Mouse (Mus musculus) thymus, adult 2 months (tissue): ENCODE measurements at regions not wholly inside any gene's neighbourhood (a gene's known extent, or its start where the extent isn't known, plus 50 kb on each side); places are given as distances from the start of the nearest gene placed in this dataset.

Experiments used
- CTCF ChIP-seq: fragments of 200-500 bp; IDR thresholded peaks from 2 replicates; pipeline ENCODE4 v1.5.1; 2012; ENCODE audit warnings: mild to moderate bottlenecking, control low read depth, low read length, moderate library complexity, borderline replicate concordance; ENCODE audit not compliant: control insufficient read depth, poor library complexity, insufficient read depth; ENCODE audit errors: extremely low read depth
- POLR2A ChIP-seq: fragments of 200-500 bp; IDR thresholded peaks from 2 replicates; pipeline ENCODE4 v1.6.1; 2012; ENCODE audit warnings: mild to moderate bottlenecking, low read length, control low read depth, moderate library complexity; ENCODE audit not compliant: control insufficient read depth, poor library complexity, insufficient read depth; ENCODE audit errors: extremely low read depth

DNA sequence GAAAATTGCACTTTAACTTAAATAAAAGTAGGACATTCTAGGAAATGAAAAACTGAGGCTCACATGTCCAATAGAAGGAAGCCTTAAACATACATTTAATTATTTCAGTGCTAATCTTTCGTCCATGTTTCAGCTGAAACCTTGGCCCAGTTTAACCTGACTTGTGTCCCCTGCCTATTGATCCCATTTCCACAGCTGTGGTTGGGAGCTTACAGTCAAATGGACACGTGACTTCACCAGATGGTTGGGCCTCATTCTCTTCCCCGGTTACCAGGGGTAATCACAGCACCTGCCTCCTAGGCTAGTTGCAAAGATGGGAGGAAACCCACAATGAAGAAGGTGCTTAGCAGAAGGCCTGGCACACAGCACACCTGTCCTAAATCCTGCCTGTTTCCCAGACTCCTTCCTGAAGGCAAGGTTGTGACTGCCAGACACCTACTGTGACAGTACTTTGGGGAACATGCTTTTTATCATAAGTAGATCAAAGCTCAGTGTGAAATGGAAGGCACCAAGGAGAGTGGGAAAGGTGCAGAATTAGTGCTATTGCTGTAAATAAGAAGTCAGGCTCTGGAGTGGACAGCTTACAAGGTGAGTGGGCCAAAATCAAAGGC is 52.4 kb upstream of the Gadd45a start:
- no peak for TF ChIP-seq POLR2A
- no peak for TF ChIP-seq CTCF
